Mouse (Mus musculus) forebrain, embryonic 15.5 days (tissue): ENCODE data around the gene Smg1. TPM values are rescaled to one million over a fixed set of nuclear protein-coding genes. Genes with fewer than 3 reads are reported as not detected.

Source experiments
- ATAC-seq: fragments of 200-750 bp; cut with Nextera tagmentation; replicated peaks from 2 replicates; pipeline ENCODE4 v1.8.0; 2017; ENCODE audit warnings: mild to moderate bottlenecking, moderate TSS enrichment, moderate library complexity
- H3K27ac ChIP-seq: fragments of 300-500 bp; sonication (generic); replicated peaks from 2 replicates; pipeline ENCODE4 v1.5.1; 2015; ENCODE audit warnings: mild to moderate bottlenecking, inconsistent platforms
- H3K27me3 ChIP-seq: fragments of 300-500 bp; sonication (generic); 2 replicates; pipeline ENCODE4 v1.6.1; 2015; ENCODE audit warnings: inconsistent platforms
- H3K36me3 ChIP-seq: fragments of 300-500 bp; sonication (generic); 2 replicates; pipeline ENCODE4 v1.6.1; 2015; ENCODE audit warnings: mild to moderate bottlenecking, inconsistent platforms
- H3K4me1 ChIP-seq: fragments of 300-500 bp; sonication (generic); 2 replicates; pipeline ENCODE4 v1.6.1; 2015; ENCODE audit warnings: inconsistent platforms
- H3K4me2 ChIP-seq: fragments of 300-500 bp; sonication (generic); replicated peaks from 2 replicates; pipeline ENCODE4 v1.6.1; 2015; ENCODE audit warnings: mild to moderate bottlenecking, inconsistent platforms
- H3K4me3 ChIP-seq: fragments of 300-500 bp; sonication (generic); 2 replicates; pipeline ENCODE4 v1.5.1; 2015; ENCODE audit warnings: mild to moderate bottlenecking, inconsistent platforms
- H3K9ac ChIP-seq: fragments of 300-500 bp; sonication (generic); replicated peaks from 2 replicates; pipeline ENCODE4 v1.6.1; 2015; ENCODE audit warnings: mild to moderate bottlenecking, inconsistent platforms
- H3K9me3 ChIP-seq: fragments of 300-500 bp; sonication (generic); 2 replicates; pipeline ENCODE4 v1.6.1; 2016; ENCODE audit warnings: inconsistent platforms
- WGBS: fragments of 180-500 bp; shearing (Covaris S2); methylation state at CpG from one replicate; pipeline ENCODE4 v1.1.7; 2015; ENCODE audit warnings: mixed read lengths; 5-methylcytosine and 5-hydroxymethylcytosine counted together
- polyA plus RNA-seq: library from polyadenylated mRNA; unstranded; fragments of >200 nt; fragmentation: Nextera tagmentation; extraction: Ambion mirVana; gene quantifications from 2 replicates; pipeline ENCODE4 v1.2.1, GENCODE M21; 2015

The Smg1 gene
- polyA plus RNA-seq, 1 experiment from 2014 or later = 24.4 TPM

DNA sequence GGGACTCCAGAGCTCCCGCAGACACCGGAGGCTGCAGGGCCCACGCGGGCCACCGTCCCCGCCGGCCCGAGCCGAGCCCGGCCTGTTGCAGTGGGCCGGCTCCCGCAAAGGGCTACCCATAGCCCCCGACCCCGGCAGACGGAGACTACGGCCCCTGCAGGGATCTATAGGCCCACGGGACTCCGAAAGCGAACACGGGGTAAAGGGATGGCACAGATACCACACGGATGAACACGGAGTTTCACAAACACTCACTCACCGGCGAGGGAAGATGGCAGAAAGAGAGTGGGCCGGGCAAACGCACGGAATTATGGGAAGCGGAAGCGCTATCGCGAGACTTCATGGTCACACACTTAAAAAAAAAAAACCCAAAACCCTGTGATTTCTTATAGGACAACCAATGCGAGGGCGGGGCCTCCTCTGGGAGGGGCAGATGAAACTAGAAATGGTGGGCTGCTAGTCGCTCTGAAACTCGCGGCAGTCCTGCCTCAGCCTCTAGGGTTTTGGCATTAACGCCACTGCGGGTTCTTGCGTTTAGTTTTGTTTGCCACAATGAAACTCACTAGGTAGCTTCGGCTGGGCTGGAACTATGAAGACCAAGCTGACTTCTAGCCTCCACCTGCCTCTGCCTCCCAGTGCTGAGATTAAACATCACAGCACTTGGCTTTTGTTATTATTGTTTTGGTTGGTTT, 127.4 kb downstream of the Smg1 start, which contains the start of gene Rps15a:
Rps15a (minus strand) TSS at position 312 of the 692 bp plus-strand sequence.
- under 1% methylated on average over 40 of the region's 40 CpGs for WGBS
- Histone ChIP-seq H3K27me3 (no peaks in the 10 kb centered on the region), H3K27ac (peak within 1 kb of the TSS; percentile 89), H3K4me2 (peak within 1 kb of the TSS; percentile 83), H3K4me1 (peaks cover 43% of the 10 kb centered on the region), H3K9me3 (no peaks in the 10 kb centered on the region), H3K4me3 (peak within 1 kb of the TSS; percentile 80), H3K36me3 (peaks cover 58% of the 10 kb centered on the region), H3K9ac (peak within 1 kb of the TSS; percentile 92)
- peak; percentile 84 for ATAC-seq

DNA sequence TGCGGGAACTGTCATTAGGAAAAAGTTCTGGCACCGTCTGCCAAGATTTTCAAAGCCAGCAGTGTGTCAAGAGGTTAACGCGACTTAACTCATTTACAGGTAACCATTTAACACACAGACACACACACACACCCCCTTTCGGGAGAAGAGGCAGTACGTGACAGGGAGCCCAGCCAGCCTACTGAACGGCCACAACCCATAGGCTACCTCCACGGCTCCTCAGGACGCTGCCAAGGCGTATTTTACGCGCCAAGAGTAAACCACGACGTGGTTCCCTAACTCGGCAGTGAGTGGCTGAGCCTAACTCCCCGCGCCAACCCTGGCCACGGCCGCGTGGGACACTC, 128.0 kb downstream of the Smg1 start:
- peak overlapping the region; percentile 92 for H3K9ac ChIP-seq
- no peak for ATAC-seq
- H3K4me1 ChIP-seq = peaks cover 48% of the 10 kb centered on the region
- peak overlapping the region; percentile 80 for H3K4me3 ChIP-seq
- under 1% methylated on average over 20 of the region's 20 CpGs for WGBS
- peaks cover 58% of the 10 kb centered on the region for H3K36me3 ChIP-seq
- H3K27ac ChIP-seq = peak overlapping the region; percentile 89
- H3K4me2 ChIP-seq = peak overlapping the region; percentile 83
- no peaks in the 10 kb centered on the region for H3K27me3 ChIP-seq
- H3K9me3 ChIP-seq = no peaks in the 10 kb centered on the region

DNA sequence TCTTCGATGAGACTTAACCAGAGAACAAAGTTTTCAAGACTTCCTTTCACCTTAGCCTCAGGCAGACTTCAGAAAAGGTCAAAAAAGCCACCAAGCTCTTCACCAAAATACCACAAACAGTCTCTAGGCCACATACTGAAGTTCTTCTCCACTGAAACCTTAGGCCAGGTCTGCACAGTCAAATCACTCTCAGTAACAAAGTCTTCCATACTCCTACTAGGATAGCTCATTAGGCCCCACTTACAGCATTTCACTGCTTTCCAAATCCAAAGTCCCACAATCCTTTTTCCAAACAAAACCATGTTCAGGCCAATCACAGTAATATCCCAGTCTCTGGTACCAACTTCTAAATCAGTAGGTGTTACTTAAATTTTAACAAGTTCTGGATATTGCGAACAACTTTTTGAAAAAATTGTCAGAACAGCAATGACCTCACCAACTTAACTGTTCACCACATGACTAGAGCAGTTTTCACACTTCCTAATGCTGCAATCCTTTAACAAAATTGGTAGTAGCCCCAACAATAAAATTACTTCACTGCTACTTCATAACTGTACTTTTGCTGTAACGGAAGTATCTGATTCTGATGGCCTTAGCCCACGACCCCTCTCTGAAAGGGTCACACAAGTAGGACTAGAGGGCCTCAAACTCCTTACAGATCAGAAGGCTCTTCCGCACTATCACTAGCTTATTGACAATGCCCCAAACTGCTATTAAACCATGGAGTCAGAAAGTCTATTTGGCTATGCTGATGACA, 129.8 kb downstream of the Smg1 start:
- no peaks in the 10 kb centered on the region for H3K27me3 ChIP-seq
- H3K4me3 ChIP-seq = peak overlapping the region; percentile 80
- H3K4me1 ChIP-seq = peaks cover 53% of the 10 kb centered on the region
- peak overlapping the region; percentile 83 for H3K4me2 ChIP-seq
- H3K27ac ChIP-seq = no peak overlapping the region
- H3K36me3 ChIP-seq = peaks cover 57% of the 10 kb centered on the region
- WGBS = 76% methylated on average over 5 of the region's 5 CpGs
- H3K9me3 ChIP-seq = no peaks in the 10 kb centered on the region
- H3K9ac ChIP-seq = peak overlapping the region; percentile 92; the same call in 1 of the 2 replicates
- ATAC-seq = no peak

DNA sequence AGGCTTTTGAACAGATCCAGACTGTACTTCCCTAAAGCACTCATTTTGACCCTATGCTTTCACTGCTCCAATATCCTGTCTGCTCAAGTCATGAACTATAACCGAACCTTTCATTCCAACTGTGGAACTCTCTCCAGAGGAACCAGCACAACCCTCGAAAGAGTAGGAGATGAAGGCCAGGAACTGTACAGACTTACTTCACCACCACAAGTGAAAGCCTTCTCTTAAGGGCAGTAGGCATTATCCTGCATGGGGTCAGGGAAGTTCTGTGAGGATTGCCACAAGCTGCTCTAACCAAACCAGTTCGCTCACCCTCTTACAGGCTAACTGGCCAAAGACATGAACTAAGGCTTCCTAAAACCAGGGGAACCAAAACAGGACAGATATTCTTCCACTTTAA, 132.3 kb downstream of the Smg1 start:
- no peak overlapping the region for H3K4me2 ChIP-seq
- H3K9ac ChIP-seq = 0 out of 2 replicates have a peak overlapping the region, but pooled peaks have one; percentile 6
- peaks cover 53% of the 10 kb centered on the region for H3K4me1 ChIP-seq
- no peaks in the 10 kb centered on the region for H3K27me3 ChIP-seq
- no peak overlapping the region for H3K27ac ChIP-seq
- peaks cover 76% of the 10 kb centered on the region for H3K36me3 ChIP-seq
- no peak overlapping the region for H3K4me3 ChIP-seq
- no peak for ATAC-seq
- WGBS = 86% methylated on average over 3 of the region's 3 CpGs
- H3K9me3 ChIP-seq = no peaks in the 10 kb centered on the region

GRCm38 (mm10) chr7:118107671-118108070, 135.8 kb downstream of the Smg1 start:
- Histone ChIP-seq H3K27me3 (no peaks in the 10 kb centered on the region), H3K4me1 (peaks cover 27% of the 10 kb centered on the region), H3K36me3 (peaks cover 81% of the 10 kb centered on the region), H3K4me2 (no peak overlapping the region), H3K9ac (no peak overlapping the region), H3K27ac (no peak overlapping the region), H3K4me3 (no peak overlapping the region), H3K9me3 (no peaks in the 10 kb centered on the region)
- 62% methylated on average over 1 of the region's 1 CpGs for WGBS
- ATAC-seq = no peak

GRCm38 (mm10) chr7:118104458-118105052, 138.9 kb downstream of the Smg1 start:
- Histone ChIP-seq H3K9ac (no peak overlapping the region), H3K4me2 (no peak overlapping the region), H3K27me3 (no peaks in the 10 kb centered on the region), H3K4me1 (no peaks in the 10 kb centered on the region; the same call in 1 of the 2 replicates), H3K27ac (no peak overlapping the region), H3K36me3 (peaks cover 54% of the 10 kb centered on the region), H3K4me3 (no peak overlapping the region), H3K9me3 (no peaks in the 10 kb centered on the region)
- 82% methylated on average over 5 of the region's 5 CpGs for whole genome bisulfite sequencing
- no peak for ATAC-seq

DNA sequence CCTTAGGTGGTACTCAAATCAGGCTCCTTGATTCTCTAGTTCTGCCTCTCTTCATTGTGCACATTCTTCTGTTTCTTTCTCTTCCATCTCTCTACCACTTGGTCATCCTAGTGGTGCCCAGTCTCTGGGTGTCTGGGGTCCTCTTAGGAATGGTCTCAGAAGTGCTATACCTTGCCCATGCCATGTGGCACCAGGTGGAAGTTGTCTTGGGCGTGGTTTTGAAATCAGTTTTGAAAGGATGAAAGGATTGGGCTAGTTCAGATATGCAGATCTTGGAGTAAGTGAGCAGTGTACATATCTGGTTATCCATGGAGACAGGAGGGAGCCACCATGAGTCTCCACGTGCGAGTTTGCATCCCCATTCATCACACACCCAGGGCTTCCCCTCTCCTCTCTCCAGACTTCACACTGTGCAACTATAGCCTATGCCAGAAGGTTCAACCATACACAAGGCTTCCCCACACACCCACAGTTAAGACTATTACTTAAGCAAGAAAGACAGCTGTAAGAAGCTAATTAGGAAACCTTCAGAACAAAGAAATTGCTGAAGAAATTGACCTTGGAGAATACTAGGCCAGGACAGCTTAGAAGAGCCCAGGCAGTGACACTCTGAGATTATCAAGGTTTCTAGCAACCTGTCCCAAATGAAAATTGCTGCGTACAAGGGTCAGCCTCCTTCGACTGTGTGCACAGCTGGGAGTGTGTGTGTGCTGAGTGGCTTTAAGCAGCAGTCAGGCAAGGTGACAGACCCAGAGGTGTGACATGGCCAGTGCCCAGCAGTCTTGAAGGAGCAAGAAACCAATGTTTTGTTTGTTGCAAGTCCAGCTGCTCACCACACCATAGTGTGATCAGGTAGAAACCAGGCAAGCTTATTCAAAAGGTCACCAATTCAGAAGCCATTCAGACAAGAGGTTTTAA, 139.7 kb downstream of the Smg1 start:
- Histone ChIP-seq H3K4me3 (no peak overlapping the region), H3K9ac (no peak overlapping the region), H3K9me3 (no peaks in the 10 kb centered on the region), H3K27ac (no peak overlapping the region), H3K27me3 (no peaks in the 10 kb centered on the region), H3K4me2 (no peak overlapping the region), H3K36me3 (peaks cover 45% of the 10 kb centered on the region), H3K4me1 (no peaks in the 10 kb centered on the region; the same call in 1 of the 2 replicates)
- 44% methylated on average over 5 of the region's 5 CpGs for WGBS
- peak; percentile 24; the same call in 1 of the 2 replicates for ATAC-seq

- Histone ChIP-seq H3K36me3 (peaks cover 37% of the 10 kb centered on the region), H3K4me3 (no peak overlapping the region), H3K27me3 (no peaks in the 10 kb centered on the region), H3K4me1 (no peaks in the 10 kb centered on the region), H3K9ac (no peak overlapping the region), H3K4me2 (no peak overlapping the region), H3K27ac (no peak overlapping the region), H3K9me3 (no peaks in the 10 kb centered on the region)
- WGBS = 43% methylated on average over 4 of the region's 4 CpGs
- peak; percentile 49 for ATAC-seq
These were observed 140.6 kb downstream of the Smg1 start for GRCm38 (mm10) chr7:118102678-118103461.

GRCm38 (mm10) chr7:118102231-118102630, 141.2 kb downstream of the Smg1 start:
- H3K4me1 ChIP-seq = no peaks in the 10 kb centered on the region
- peak; percentile 15; the same call in 1 of the 2 replicates for ATAC-seq
- WGBS = 40% methylated on average over 4 of the region's 4 CpGs

GRCm38 (mm10) chr7:118097615-118098014, 145.9 kb downstream of the Smg1 start:
- no peak for ATAC-seq
- H3K27me3 ChIP-seq = no peaks in the 10 kb centered on the region
- H3K9ac ChIP-seq = no peak overlapping the region
- H3K9me3 ChIP-seq = no peaks in the 10 kb centered on the region
- no peak overlapping the region for H3K4me2 ChIP-seq
- no peaks in the 10 kb centered on the region for H3K36me3 ChIP-seq
- H3K4me3 ChIP-seq = no peak overlapping the region
- H3K4me1 ChIP-seq = no peaks in the 10 kb centered on the region
- no peak overlapping the region for H3K27ac ChIP-seq
- WGBS = 77% methylated on average over 7 of the region's 7 CpGs

More at GRCm38 (mm10) chr7:118102231-118102630, 141.2 kb downstream of the Smg1 start:
- no peaks in the 10 kb centered on the region for H3K27me3 ChIP-seq
- H3K27ac ChIP-seq = no peak overlapping the region
- peaks cover 30% of the 10 kb centered on the region for H3K36me3 ChIP-seq
- no peak overlapping the region for H3K4me3 ChIP-seq
- no peak overlapping the region for H3K9ac ChIP-seq
- no peaks in the 10 kb centered on the region for H3K9me3 ChIP-seq
- H3K4me2 ChIP-seq = no peak overlapping the region
